Mouse (Mus musculus) limb, embryonic 10.5 days (tissue): ENCODE measurements around the gene Mpzl1. TPM values are rescaled to one million over a fixed set of nuclear protein-coding genes. Genes with fewer than 3 reads are reported as not detected.
A peak's percentile ranks its signal among the peaks of the same experiment; 100 is the strongest.
"Not testable (repeated sequence)": the region's sequence is repeated elsewhere in the genome, so short reads cannot be mapped to it uniquely, and the experiment has no call there.

ENCODE experiments used
- DNase-seq: peaks from one replicate; pipeline ENCODE4 v3.0.0-alpha.2; 2017; ENCODE audit warnings: low spot score
- H3K27ac ChIP-seq: fragments of 300-500 bp; sonication (generic); 2 replicates; pipeline ENCODE4 v1.5.1; 2016; ENCODE audit warnings: mild to moderate bottlenecking
- H3K27me3 ChIP-seq: fragments of 300-500 bp; sonication (generic); 2 replicates; pipeline ENCODE4 v1.6.1; 2016; ENCODE audit warnings: low read depth, mild to moderate bottlenecking; ENCODE audit not compliant: poor library complexity, severe bottlenecking
- H3K36me3 ChIP-seq: fragments of 300-500 bp; sonication (generic); 2 replicates; pipeline ENCODE4 v1.6.1; 2016; ENCODE audit warnings: mild to moderate bottlenecking, moderate library complexity
- H3K4me1 ChIP-seq: fragments of 300-500 bp; sonication (generic); 2 replicates; pipeline ENCODE4 v1.6.1; 2016
- H3K4me3 ChIP-seq: fragments of 300-500 bp; sonication (generic); 2 replicates; pipeline ENCODE4 v1.5.1; 2016; ENCODE audit warnings: mild to moderate bottlenecking, moderate library complexity
- H3K9me3 ChIP-seq: fragments of 300-500 bp; sonication (generic); replicated peaks from 2 replicates; pipeline ENCODE4 v1.6.1; 2016; ENCODE audit warnings: mild to moderate bottlenecking
- WGBS: fragments of 180-500 bp; shearing (Covaris S2); methylation state at CpG from one replicate; pipeline ENCODE4 v1.1.7; 2016; 5-methylcytosine and 5-hydroxymethylcytosine counted together
- polyA plus RNA-seq: library from polyadenylated mRNA; unstranded; fragments of >200 nt; fragmentation: Nextera tagmentation; extraction: Ambion mirVana; gene quantifications from 2 replicates; pipeline ENCODE4 v1.2.1, GENCODE M21; 2016

Gene Mpzl1
- 141 and 148 TPM in 2 replicates for polyA plus RNA-seq

DNA sequence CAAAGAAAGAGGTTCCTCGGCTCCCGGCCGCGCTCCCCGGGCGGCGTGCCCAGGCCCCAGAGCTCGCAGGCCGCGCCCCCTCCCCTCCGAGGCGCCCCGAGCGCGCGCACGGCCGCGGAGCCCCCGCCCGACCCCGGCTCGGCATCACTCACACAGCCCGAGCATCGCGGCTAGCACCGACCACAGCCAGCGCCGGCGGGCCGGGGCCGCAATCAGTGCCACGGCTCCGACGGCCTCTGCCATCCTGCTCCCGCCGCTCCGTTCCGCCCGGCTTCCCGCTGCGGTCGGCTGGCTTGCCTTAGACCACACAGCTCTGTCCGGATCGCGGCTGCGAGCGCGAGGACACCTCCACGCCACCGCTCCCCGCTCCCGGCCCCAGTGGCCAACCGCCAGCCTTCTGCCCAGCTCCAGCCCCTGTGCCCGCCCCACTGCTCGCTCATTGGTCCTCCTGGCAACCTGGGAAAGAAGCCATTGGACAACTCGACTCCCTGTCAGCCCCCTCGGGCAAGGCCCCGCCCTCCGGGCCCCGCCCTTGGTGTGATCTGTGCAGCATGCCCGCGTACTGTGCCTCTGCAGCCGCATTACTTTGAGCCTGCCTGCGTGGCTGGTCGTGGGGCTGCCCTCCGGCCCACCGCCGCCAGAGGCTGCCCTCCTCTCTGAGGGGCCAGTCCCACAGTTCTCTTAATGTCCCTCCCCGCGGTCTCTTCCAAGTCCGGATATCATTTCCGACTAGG lies at the start of gene Mpzl1:
Gene Mpzl1, minus strand, starts transcription at position 388 of the 734 bp plus-strand sequence.
- DNase-seq, result peak; percentile 98
- no peaks in the 10 kb centered on the region for H3K27me3 ChIP-seq
- peak within 1 kb of the TSS; percentile 97 for H3K27ac ChIP-seq
- H3K36me3 ChIP-seq, result peaks cover 3% of the 10 kb centered on the region; the same call in 1 of the 2 replicates
- H3K9me3 ChIP-seq, result no peaks in the 10 kb centered on the region
- H3K4me1 ChIP-seq, result peaks cover 51% of the 10 kb centered on the region
- under 1% methylated on average over 72 of the region's 73 CpGs for WGBS
- H3K4me3 ChIP-seq, result peak within 1 kb of the TSS; percentile 86

DNA sequence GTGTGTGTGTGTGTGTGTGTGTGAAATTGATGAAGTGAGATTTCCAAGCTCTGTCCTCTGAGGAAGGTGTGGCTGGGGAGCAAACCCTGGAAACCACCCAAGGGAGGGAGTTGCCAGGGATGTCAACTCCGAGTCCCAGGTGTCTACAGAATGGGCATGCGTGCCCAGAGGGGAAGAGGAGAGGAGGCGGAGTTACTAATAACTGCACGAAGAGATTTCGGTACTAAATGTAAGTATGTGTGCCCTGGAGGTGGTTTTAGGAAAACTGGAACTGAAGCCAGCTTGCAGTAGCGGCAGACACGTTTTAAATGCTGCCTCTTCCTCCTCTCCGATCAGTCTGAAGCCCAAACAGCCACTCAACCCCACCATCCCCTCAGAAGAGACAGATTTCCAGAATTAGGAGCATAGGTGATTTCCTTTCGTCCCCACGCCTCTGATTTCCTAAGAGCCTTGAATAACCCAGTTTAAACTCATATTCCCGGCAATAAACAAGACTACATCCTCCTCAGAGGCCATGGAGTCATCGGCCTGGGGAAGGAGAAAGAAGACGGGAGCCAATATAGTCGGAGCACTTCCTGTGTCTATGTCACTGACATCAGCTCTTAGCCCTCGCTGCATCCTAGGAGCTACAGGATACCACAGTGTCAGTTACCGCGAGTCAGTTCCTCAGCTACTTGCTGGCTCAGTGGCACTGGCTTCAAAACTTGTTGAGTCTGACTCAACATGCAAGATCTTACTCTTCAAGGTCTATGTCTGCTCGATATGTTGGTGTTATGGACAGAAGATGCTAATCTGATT lies 47.9 kb upstream of the Mpzl1 start:
- Histone ChIP-seq H3K4me3 (no peak overlapping the region), H3K27me3 (no peaks in the 10 kb centered on the region), H3K27ac (no peak overlapping the region), H3K9me3 (no peaks in the 10 kb centered on the region), H3K36me3 (no peaks in the 10 kb centered on the region), H3K4me1 (peaks cover 25% of the 10 kb centered on the region)
- no peak for DNase-seq
- WGBS, result 78% methylated on average over 18 of the region's 18 CpGs

DNA sequence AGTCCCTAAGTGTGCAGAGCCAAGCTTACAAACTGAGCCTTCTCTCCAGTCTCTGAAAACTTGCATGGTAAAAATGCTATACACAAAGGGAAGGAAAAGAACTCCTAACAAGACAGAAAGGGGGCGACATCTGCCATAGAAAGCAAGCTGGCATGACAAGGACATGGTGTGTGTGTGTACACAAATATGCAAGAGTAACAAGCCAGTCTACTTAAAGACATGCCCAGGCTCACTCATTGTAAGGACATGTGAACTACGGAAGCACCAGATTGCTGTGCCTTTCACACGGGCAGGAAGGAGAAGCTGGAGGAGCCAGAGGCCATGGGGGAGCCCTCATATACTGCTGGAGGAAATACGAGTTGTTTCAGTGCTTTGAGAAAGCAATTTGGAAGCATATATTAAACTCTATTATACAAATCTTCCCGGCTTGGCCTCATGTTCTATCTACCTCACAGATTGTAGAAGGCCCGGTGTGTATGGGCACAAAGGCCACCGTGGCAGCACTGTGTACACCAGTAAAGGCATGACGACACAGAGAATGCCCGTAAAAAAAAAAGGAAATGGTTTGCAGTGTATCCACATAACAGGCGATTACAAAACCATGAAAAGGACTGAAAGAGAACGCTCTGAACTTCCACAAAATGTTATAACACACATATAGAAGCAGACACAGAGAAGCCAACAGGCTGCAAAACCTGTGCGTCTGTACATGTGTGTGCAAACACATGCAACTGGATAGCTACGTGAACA lies 46.9 kb upstream of the Mpzl1 start:
- Histone ChIP-seq H3K36me3 (no peaks in the 10 kb centered on the region), H3K4me3 (no peak overlapping the region), H3K4me1 (peaks cover 23% of the 10 kb centered on the region), H3K9me3 (no peaks in the 10 kb centered on the region), H3K27ac (peak overlapping the region; percentile 42; the same call in 1 of the 2 replicates), H3K27me3 (no peaks in the 10 kb centered on the region)
- WGBS, result 77% methylated on average over 13 of the region's 13 CpGs
- DNase-seq, result no peak

DNA sequence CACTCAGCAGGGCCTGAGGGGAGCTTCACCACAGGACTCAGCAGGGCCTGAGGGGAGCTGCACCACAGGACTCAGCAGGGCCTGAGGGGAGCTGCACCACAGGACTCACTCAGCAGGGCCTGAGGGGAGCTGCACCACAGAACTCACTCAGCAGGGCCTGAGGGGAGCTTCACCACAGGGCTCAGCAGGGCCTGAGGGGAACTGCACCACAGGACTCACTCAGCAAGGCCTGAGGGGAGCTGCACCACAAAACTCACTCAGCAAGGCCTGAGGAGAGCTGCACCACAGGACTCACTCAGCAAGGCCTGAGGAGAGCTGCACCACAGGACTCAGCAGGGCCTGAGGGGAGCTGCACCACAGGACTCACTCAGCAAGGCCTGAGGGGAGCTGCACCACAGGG lies 45.7 kb upstream of the Mpzl1 start:
- peaks cover 22% of the 10 kb centered on the region for H3K4me1 ChIP-seq
- not testable (repeated sequence) for H3K27me3 ChIP-seq, H3K9me3 ChIP-seq, H3K27ac ChIP-seq, H3K36me3 ChIP-seq, H3K4me3 ChIP-seq, DNase-seq

DNA sequence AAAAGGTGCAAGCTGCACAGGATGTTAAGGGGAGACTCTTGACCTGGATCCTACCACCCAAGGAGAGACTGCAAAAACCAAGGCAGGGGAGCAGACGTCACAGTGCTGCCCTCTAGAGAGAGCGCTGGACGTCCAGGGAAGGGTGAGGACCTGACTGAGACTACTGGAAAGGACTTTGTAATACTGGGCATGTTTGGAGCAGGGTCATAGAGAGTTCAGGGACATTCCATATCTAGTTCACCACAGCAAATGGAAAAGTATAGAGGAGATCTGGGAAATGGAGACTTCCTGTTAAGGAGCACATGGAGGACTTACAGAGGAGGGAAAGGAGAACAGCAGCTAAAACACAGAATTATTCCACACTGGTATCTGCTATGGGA lies 45.3 kb upstream of the Mpzl1 start:
- WGBS, result 49% methylated on average over 3 of the region's 3 CpGs
- Histone ChIP-seq H3K36me3 (no peaks in the 10 kb centered on the region), H3K4me1 (peaks cover 17% of the 10 kb centered on the region), H3K9me3 (no peaks in the 10 kb centered on the region), H3K27me3 (no peaks in the 10 kb centered on the region), H3K27ac (no peak overlapping the region), H3K4me3 (no peak overlapping the region)
- DNase-seq, result no peak

DNA sequence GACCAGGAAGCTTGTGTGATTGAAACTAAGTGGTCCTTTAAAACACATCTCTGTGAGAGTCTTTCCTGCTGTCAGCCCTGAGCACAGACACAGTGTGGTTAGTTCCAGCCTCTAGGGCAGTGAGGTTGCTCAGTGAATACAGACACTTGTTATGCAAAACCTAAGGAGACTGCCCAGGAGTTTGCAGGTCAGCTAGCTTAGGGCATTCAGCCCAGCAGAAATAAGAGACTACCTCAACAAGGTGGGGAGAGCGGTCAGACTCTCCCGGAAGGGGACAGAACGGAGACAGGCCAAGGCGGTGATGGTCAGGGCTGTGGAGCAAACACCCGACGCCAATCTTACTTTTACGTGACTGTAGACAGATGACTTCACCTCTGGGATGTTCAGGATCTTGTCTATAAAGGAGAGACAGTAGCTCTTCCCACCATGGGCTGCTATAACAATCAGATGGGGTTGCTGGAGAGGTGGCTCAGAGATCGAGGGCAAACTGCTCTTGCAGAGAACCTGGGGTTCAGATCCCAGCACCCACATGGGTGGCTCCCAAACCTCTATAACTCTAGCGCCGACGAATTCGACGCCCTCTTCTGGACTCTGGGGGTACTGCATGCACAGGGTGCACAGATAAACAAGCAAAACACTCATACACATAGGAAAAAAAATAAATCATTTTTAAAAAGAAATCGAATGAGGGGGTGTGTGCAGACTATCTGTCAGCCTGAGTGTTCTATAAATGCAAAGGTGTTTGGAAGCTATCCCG lies 44.7 kb upstream of the Mpzl1 start:
- Histone ChIP-seq H3K36me3 (no peaks in the 10 kb centered on the region), H3K4me3 (no peak overlapping the region), H3K27ac (no peak overlapping the region), H3K4me1 (peaks cover 14% of the 10 kb centered on the region), H3K9me3 (no peaks in the 10 kb centered on the region), H3K27me3 (no peaks in the 10 kb centered on the region)
- no peak for DNase-seq
- WGBS, result 75% methylated on average over 15 of the region's 15 CpGs

DNA sequence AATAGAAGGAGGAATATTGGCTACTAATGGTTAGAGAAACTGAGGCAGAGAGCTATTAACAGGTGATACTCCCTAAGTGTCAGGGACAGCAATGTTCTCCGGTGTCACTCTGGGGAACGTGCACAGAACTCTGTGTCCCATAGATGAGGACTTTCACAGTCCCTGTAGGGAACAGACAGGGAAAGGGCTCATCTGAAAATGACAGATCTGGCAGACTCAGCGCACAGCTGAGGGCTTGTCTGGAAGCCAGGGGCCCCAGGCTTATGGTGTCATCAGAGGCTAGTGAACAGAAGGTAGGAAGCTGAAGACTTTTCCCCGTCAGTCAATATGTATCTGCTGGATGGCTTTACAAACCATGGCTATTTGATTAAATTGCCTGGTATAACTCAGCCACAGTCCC lies 43.2 kb upstream of the Mpzl1 start:
- DNase-seq, result no peak
- H3K4me1 ChIP-seq, result peaks cover 14% of the 10 kb centered on the region
- H3K9me3 ChIP-seq, result no peaks in the 10 kb centered on the region
- H3K4me3 ChIP-seq, result no peak overlapping the region
- no peak overlapping the region for H3K27ac ChIP-seq
- no peaks in the 10 kb centered on the region for H3K36me3 ChIP-seq
- 78% methylated on average over 4 of the region's 4 CpGs for WGBS
- H3K27me3 ChIP-seq, result no peaks in the 10 kb centered on the region

DNA sequence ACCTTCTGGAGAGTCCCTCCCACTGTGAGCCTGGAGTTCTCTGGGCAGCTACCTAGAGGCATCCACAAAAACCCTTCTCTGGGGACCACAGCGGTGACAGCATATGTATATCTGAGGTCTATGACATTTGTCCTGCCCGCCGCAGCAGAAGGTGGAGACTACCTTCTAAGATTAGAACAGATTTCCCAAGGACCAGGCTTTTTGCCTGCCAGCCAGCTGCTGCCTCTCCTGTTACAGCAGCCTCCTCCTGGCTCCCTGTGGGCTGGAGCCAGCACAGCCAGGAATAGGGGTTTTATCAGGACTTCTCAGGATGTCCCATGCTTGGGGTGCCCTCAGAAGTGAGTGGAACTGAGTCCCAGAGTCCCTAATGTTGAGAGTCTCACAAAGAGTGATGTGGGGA lies 42.7 kb upstream of the Mpzl1 start:
- Histone ChIP-seq H3K9me3 (no peaks in the 10 kb centered on the region), H3K4me1 (peaks cover 14% of the 10 kb centered on the region), H3K27me3 (no peaks in the 10 kb centered on the region), H3K4me3 (no peak overlapping the region), H3K36me3 (no peaks in the 10 kb centered on the region), H3K27ac (no peak overlapping the region)
- DNase-seq, result no peak
- 85% methylated on average over 3 of the region's 3 CpGs for WGBS

DNA sequence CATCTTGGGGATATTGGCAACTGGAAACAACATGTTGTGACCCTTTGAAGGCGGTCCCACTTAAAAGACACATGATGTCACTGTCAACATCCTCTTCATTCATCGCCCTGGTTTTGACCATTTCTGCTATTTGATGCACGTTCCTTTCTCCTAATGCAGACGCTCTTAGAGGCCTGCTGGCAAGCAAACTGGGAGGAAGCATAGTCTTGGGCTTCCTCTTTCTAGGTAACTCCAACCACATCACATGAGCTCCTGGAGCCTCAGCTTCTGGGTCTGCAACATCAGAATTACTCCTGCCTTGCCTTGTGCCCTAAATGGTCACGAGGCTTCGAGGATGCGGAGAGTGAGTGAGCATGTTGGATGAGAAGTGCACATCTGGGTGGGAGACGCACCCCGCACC lies 40.8 kb upstream of the Mpzl1 start:
- WGBS, result 92% methylated on average over 9 of the region's 9 CpGs
- no peaks in the 10 kb centered on the region for H3K27me3 ChIP-seq
- H3K4me1 ChIP-seq, result 0 out of 2 replicates have a peak, but pooled peaks cover 4% of the 10 kb centered on the region
- H3K27ac ChIP-seq, result no peak overlapping the region
- no peak overlapping the region for H3K4me3 ChIP-seq
- no peak for DNase-seq
- H3K9me3 ChIP-seq, result no peaks in the 10 kb centered on the region
- no peaks in the 10 kb centered on the region for H3K36me3 ChIP-seq

DNA sequence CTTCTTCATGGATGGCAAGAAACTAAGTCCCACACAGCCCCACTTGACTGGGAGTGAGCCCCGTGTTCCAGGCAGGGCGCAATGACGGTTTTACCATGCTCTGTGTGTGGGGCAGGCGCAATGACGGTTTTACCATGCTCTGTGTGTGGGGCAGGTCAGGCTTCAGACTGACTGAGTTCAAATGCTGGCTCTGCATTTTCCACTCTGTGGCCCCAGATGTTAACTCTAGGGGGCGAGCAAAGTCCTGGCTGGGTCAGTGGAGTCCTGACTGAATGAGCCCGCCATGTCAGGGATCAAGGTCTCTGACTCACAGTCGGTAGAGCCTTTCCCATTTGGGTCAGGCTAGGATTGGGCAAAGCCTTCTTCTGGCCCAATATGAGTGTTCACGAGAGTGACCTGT lies 38.0 kb upstream of the Mpzl1 start:
- Histone ChIP-seq H3K27ac (no peak overlapping the region), H3K4me3 (no peak overlapping the region), H3K4me1 (peaks cover 7% of the 10 kb centered on the region), H3K27me3 (no peaks in the 10 kb centered on the region), H3K36me3 (no peaks in the 10 kb centered on the region), H3K9me3 (no peaks in the 10 kb centered on the region)
- 84% methylated on average over 9 of the region's 9 CpGs for WGBS
- no peak for DNase-seq

DNA sequence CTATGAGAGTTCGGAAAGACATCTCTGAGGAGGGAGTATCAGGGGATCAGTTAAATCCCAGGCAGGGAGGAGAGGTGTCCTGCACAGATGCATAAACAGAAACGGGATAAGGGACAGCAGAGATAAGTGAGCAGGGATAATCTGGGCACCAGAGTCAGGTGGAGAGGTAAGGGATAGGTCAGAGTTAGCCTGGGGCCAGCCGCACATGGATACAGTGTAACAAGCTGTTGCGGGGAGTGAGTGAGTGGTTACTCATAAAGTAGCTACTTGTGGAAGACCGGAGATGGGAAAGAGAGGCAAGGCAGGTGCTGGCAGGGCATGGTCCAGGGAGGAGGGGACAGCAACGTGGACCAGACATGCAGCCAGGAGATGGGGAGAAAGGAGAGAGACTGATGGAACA lies 35.7 kb upstream of the Mpzl1 start:
- H3K4me1 ChIP-seq, result peaks cover 18% of the 10 kb centered on the region
- WGBS, result 81% methylated on average over 6 of the region's 6 CpGs
- H3K27me3 ChIP-seq, result 0 out of 2 replicates have a peak, but pooled peaks cover 5% of the 10 kb centered on the region
- no peak overlapping the region for H3K4me3 ChIP-seq
- no peak overlapping the region for H3K27ac ChIP-seq
- no peaks in the 10 kb centered on the region for H3K36me3 ChIP-seq
- H3K9me3 ChIP-seq, result no peaks in the 10 kb centered on the region
- DNase-seq, result no peak

DNA sequence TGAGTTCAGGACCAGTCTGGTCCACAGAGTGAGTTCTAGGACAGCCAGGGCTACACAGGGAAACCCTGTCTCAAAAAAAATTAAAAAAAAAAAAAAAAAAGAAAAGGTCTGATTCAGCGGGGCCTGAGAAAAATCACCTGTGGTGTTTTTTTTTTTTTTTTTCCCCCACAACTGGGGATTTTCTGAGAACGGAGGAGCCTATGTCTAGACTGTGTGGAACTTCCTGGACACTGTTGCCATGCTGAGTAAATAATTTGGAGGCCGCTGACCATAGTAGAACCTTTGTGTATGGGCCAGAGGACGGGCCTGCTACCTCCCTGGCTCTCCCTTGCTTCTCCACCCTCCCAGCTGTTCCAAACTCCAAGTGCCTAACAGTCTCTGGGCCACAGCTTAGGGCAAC lies 34.6 kb upstream of the Mpzl1 start:
- Histone ChIP-seq H3K36me3 (no peaks in the 10 kb centered on the region), H3K27ac (0 out of 2 replicates have a peak overlapping the region, but pooled peaks have one; percentile 46), H3K27me3 (0 out of 2 replicates have a peak, but pooled peaks cover 5% of the 10 kb centered on the region), H3K9me3 (no peaks in the 10 kb centered on the region), H3K4me1 (peaks cover 20% of the 10 kb centered on the region), H3K4me3 (no peak overlapping the region)
- WGBS, result 85% methylated on average over 4 of the region's 4 CpGs
- no peak for DNase-seq
